Mouse (Mus musculus): ENCODE data around the gene Hs6st3. TPM values are rescaled to one million over a fixed set of nuclear protein-coding genes. Genes with fewer than 3 reads are reported as not detected.

The Hs6st3 gene
- polyA plus RNA-seq, 1 experiment, result 1.2 TPM

- TF ChIP-seq POLR2A (IDR thresholded peaks at IDR 0.05; ENCODE audit: insufficient read depth, low read length), result no peak
- no peak for TF ChIP-seq EP300 (IDR thresholded peaks at IDR 0.05; ENCODE audit: insufficient read depth, low read depth, low read length)
- no peak for TF ChIP-seq CTCF (IDR thresholded peaks at IDR 0.05; ENCODE audit: low read depth, low read length)
- no peak overlapping the region for H3K4me3 ChIP-seq (ENCODE audit: low read depth, low read length)
- H3K36me3 ChIP-seq (ENCODE audit: control insufficient read depth, insufficient read depth, low read length, poor library complexity, severe bottlenecking), result no peaks in the 10 kb centered on the region
- H3K9me3 ChIP-seq (replicated peaks; ENCODE audit: control insufficient read depth, insufficient read depth, low read length, poor library complexity, severe bottlenecking), result no peaks in the 10 kb centered on the region
- no peak overlapping the region for H3K9ac ChIP-seq (ENCODE audit: low read depth, poor library complexity, severe bottlenecking)
- no peak overlapping the region for H3K27ac ChIP-seq (ENCODE audit: insufficient read depth, low read length)
- no peaks in the 10 kb centered on the region for H3K27me3 ChIP-seq (ENCODE audit: control insufficient read depth, insufficient read depth, low read length, poor library complexity, severe bottlenecking)
- no peaks in the 10 kb centered on the region for H3K4me1 ChIP-seq (ENCODE audit: control insufficient read depth, insufficient read depth, low read length)
Measured at GRCm38 (mm10) chr14:119409334-119410050, 271.4 kb downstream of the Hs6st3 start.

DNA sequence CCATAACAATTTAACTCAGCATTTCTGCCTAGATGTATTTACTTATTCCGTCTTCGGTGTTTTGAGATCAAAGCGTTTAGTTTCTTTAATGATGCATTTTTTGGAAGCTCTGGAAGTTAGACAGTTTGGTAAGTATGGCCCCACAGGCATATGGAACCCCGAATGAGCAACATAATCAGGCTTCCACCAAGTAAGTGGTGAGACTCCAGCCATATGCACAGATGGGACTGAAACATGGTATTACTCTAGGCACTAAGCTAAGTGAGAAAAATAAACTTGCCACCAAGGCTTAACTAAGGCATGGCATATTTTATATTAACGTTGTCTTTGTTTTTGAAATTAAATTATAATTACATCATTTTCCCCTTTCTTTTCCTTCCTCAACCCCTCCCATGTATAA, 284.8 kb downstream of the Hs6st3 start:
- TF ChIP-seq EP300 (IDR thresholded peaks at IDR 0.05; ENCODE audit: insufficient read depth, low read depth, low read length) (no peak), POLR2A (IDR thresholded peaks at IDR 0.05; ENCODE audit: insufficient read depth, low read length) (no peak), CTCF (IDR thresholded peaks at IDR 0.05; ENCODE audit: low read depth, low read length) (no peak)

GRCm38 (mm10) chr14:119450471-119450870, 312.3 kb downstream of the Hs6st3 start:
- no peak overlapping the region for H3K27ac ChIP-seq (ENCODE audit: insufficient read depth, low read length)
- TF ChIP-seq POLR2A (IDR thresholded peaks at IDR 0.05; ENCODE audit: insufficient read depth, low read length), result no peak
- TF ChIP-seq CTCF (IDR thresholded peaks at IDR 0.05; ENCODE audit: low read depth, low read length), result no peak
- no peak for TF ChIP-seq EP300 (IDR thresholded peaks at IDR 0.05; ENCODE audit: insufficient read depth, low read depth, low read length)
- H3K4me3 ChIP-seq (ENCODE audit: low read depth, low read length), result no peak overlapping the region
- H3K27me3 ChIP-seq (ENCODE audit: control insufficient read depth, insufficient read depth, low read length, poor library complexity, severe bottlenecking), result no peaks in the 10 kb centered on the region
- no peak overlapping the region for H3K9ac ChIP-seq (ENCODE audit: low read depth, poor library complexity, severe bottlenecking)
- H3K9me3 ChIP-seq (replicated peaks; ENCODE audit: control insufficient read depth, insufficient read depth, low read length, poor library complexity, severe bottlenecking), result peaks cover 8% of the 10 kb centered on the region
- H3K4me1 ChIP-seq (ENCODE audit: control insufficient read depth, insufficient read depth, low read length), result no peaks in the 10 kb centered on the region
- H3K36me3 ChIP-seq (ENCODE audit: control insufficient read depth, insufficient read depth, low read length, poor library complexity, severe bottlenecking), result no peaks in the 10 kb centered on the region

More for the DNA sequence above, 284.8 kb downstream of the Hs6st3 start:
- Histone ChIP-seq H3K36me3 (ENCODE audit: control insufficient read depth, insufficient read depth, low read length, poor library complexity, severe bottlenecking) (no peaks in the 10 kb centered on the region), H3K9me3 (replicated peaks; ENCODE audit: control insufficient read depth, insufficient read depth, low read length, poor library complexity, severe bottlenecking) (no peaks in the 10 kb centered on the region), H3K27me3 (ENCODE audit: control insufficient read depth, insufficient read depth, low read length, poor library complexity, severe bottlenecking) (no peaks in the 10 kb centered on the region), H3K9ac (ENCODE audit: low read depth, poor library complexity, severe bottlenecking) (no peak overlapping the region), H3K4me1 (ENCODE audit: control insufficient read depth, insufficient read depth, low read length) (no peaks in the 10 kb centered on the region), H3K27ac (ENCODE audit: insufficient read depth, low read length) (no peak overlapping the region), H3K4me3 (ENCODE audit: low read depth, low read length) (no peak overlapping the region)

GRCm38 (mm10) chr14:119451594-119451993, 313.5 kb downstream of the Hs6st3 start:
- no peak overlapping the region for H3K27ac ChIP-seq (ENCODE audit: insufficient read depth, low read length)
- no peak for TF ChIP-seq EP300 (IDR thresholded peaks at IDR 0.05; ENCODE audit: insufficient read depth, low read depth, low read length)
- TF ChIP-seq POLR2A (IDR thresholded peaks at IDR 0.05; ENCODE audit: insufficient read depth, low read length), result no peak
- no peak for TF ChIP-seq CTCF (IDR thresholded peaks at IDR 0.05; ENCODE audit: low read depth, low read length)
- no peaks in the 10 kb centered on the region for H3K9me3 ChIP-seq (replicated peaks; ENCODE audit: control insufficient read depth, insufficient read depth, low read length, poor library complexity, severe bottlenecking)
- H3K36me3 ChIP-seq (ENCODE audit: control insufficient read depth, insufficient read depth, low read length, poor library complexity, severe bottlenecking), result no peaks in the 10 kb centered on the region
- no peaks in the 10 kb centered on the region for H3K27me3 ChIP-seq (ENCODE audit: control insufficient read depth, insufficient read depth, low read length, poor library complexity, severe bottlenecking)
- no peak overlapping the region for H3K9ac ChIP-seq (ENCODE audit: low read depth, poor library complexity, severe bottlenecking)
- no peaks in the 10 kb centered on the region for H3K4me1 ChIP-seq (ENCODE audit: control insufficient read depth, insufficient read depth, low read length)
- no peak overlapping the region for H3K4me3 ChIP-seq (ENCODE audit: low read depth, low read length)

- TF ChIP-seq POLR2A (IDR thresholded peaks at IDR 0.05; ENCODE audit: insufficient read depth, low read length) (no peak), EP300 (IDR thresholded peaks at IDR 0.05; ENCODE audit: insufficient read depth, low read depth, low read length) (no peak), CTCF (IDR thresholded peaks at IDR 0.05; ENCODE audit: low read depth, low read length) (no peak)
- no peaks in the 10 kb centered on the region for H3K27me3 ChIP-seq (ENCODE audit: control insufficient read depth, insufficient read depth, low read length, poor library complexity, severe bottlenecking)
- no peak overlapping the region for H3K9ac ChIP-seq (ENCODE audit: low read depth, poor library complexity, severe bottlenecking)
- H3K36me3 ChIP-seq (ENCODE audit: control insufficient read depth, insufficient read depth, low read length, poor library complexity, severe bottlenecking), result no peaks in the 10 kb centered on the region
- no peak overlapping the region for H3K27ac ChIP-seq (ENCODE audit: insufficient read depth, low read length)
- no peak overlapping the region for H3K4me3 ChIP-seq (ENCODE audit: low read depth, low read length)
- H3K9me3 ChIP-seq (replicated peaks; ENCODE audit: control insufficient read depth, insufficient read depth, low read length, poor library complexity, severe bottlenecking), result no peaks in the 10 kb centered on the region
- no peaks in the 10 kb centered on the region for H3K4me1 ChIP-seq (ENCODE audit: control insufficient read depth, insufficient read depth, low read length)
Measured at GRCm38 (mm10) chr14:119452382-119452781, 314.2 kb downstream of the Hs6st3 start.

- no peak for TF ChIP-seq POLR2A (IDR thresholded peaks at IDR 0.05; ENCODE audit: insufficient read depth, low read length)
- Histone ChIP-seq H3K27ac (ENCODE audit: insufficient read depth, low read length) (no peak overlapping the region), H3K36me3 (ENCODE audit: control insufficient read depth, insufficient read depth, low read length, poor library complexity, severe bottlenecking) (no peaks in the 10 kb centered on the region), H3K9ac (ENCODE audit: low read depth, poor library complexity, severe bottlenecking) (no peak overlapping the region), H3K9me3 (replicated peaks; ENCODE audit: control insufficient read depth, insufficient read depth, low read length, poor library complexity, severe bottlenecking) (no peaks in the 10 kb centered on the region), H3K27me3 (ENCODE audit: control insufficient read depth, insufficient read depth, low read length, poor library complexity, severe bottlenecking) (no peaks in the 10 kb centered on the region), H3K4me1 (ENCODE audit: control insufficient read depth, insufficient read depth, low read length) (no peaks in the 10 kb centered on the region), H3K4me3 (ENCODE audit: low read depth, low read length) (no peak overlapping the region)
Measured at GRCm38 (mm10) chr14:119452797-119453196, 314.7 kb downstream of the Hs6st3 start.

Data from ES-Bruce4 (cell line).